Mouse (Mus musculus): ENCODE results near the gene Ccdc83. TPM values are rescaled to one million over a fixed set of nuclear protein-coding genes. Genes with fewer than 3 reads are reported as not detected.

Ccdc83 gene
- polyA plus RNA-seq, 1 experiment from 2014 or later: not detected

DNA sequence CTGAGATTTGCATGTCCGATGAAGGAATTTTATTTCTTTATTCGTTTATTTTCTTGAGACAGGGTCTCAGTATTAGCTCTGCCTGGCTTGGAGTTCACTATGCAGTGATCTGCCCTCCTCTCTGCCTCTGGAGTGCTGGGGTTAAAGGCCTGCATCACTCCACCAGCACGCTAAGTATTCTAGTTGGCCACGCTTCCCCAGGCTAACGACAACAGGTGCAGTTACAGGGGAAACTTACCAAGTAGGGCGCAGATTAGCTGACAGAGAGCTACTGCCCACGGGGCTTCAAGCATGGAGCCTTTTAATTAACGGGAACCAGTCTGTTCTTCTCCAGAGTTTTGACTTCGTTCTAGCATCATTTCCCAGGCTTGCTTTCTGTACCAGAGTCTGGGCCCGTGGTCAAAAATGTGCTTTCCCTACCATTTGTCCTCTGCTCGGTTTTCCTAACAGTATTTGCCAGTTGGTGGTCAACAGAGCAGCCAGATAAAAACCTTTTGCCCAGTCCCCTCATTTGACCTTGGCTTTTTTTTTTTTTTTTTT, 9.1 kb upstream of the Ccdc83 start:
- no peak for ATAC-seq (replicated peaks; ENCODE audit: insufficient number of reproducible peaks, low FRiP score, low TSS enrichment)
- no peak overlapping the region for H3K27ac ChIP-seq (ENCODE audit: low read depth, low read length)
- H3K27me3 ChIP-seq (ENCODE audit: control insufficient read depth, insufficient read depth, low read length): no peaks in the 10 kb centered on the region
- H3K36me3 ChIP-seq (ENCODE audit: control insufficient read depth, insufficient read depth, low read length): no peaks in the 10 kb centered on the region
- WGBS (ENCODE audit: insufficient replicate concordance): 60% methylated on average over 11 of the region's 11 CpGs
- no peak overlapping the region for H3K9ac ChIP-seq (ENCODE audit: low read depth, low read length)
- H3K4me2 ChIP-seq: no peak overlapping the region
- no peaks in the 10 kb centered on the region for H3K9me3 ChIP-seq (replicated peaks; ENCODE audit: control insufficient read depth, low read length)
- no peaks in the 10 kb centered on the region for H3K4me1 ChIP-seq (ENCODE audit: control insufficient read depth, insufficient read depth, low read length)
- H3K4me3 ChIP-seq (ENCODE audit: low read depth, low read length): no peak overlapping the region

DNA sequence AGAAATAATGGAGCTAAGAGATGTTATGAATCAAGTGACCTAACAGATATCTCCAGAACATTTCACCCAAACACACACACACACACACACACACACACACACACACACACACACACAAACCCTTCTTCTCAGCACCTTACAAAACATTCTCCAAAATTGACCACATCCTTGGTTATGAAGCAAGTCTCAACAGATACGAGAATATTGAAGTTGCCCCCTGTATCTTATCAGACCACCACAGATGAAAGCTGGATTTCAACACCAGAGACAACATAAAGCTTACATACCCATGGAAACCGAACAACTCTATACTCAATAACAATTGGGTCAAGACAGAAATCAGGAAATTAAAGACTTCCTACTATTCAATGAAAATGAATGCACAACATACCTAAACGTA, 4.6 kb upstream of the Ccdc83 start:
- Histone ChIP-seq H3K36me3 (ENCODE audit: control insufficient read depth, insufficient read depth, low read length) (no peaks in the 10 kb centered on the region), H3K9me3 (replicated peaks; ENCODE audit: control insufficient read depth, low read length) (no peaks in the 10 kb centered on the region), H3K4me3 (ENCODE audit: low read depth, low read length) (no peak overlapping the region), H3K4me2 (no peak overlapping the region), H3K27ac (ENCODE audit: low read depth, low read length) (no peak overlapping the region), H3K27me3 (ENCODE audit: control insufficient read depth, insufficient read depth, low read length) (no peaks in the 10 kb centered on the region), H3K4me1 (ENCODE audit: control insufficient read depth, insufficient read depth, low read length) (0 out of 2 replicates have a peak, but pooled peaks cover 2% of the 10 kb centered on the region), H3K9ac (ENCODE audit: low read depth, low read length) (no peak overlapping the region)
- no peak for ATAC-seq (replicated peaks; ENCODE audit: insufficient number of reproducible peaks, low FRiP score, low TSS enrichment)
- 64% methylated on average over 3 of the region's 3 CpGs for WGBS (ENCODE audit: insufficient replicate concordance)

DNA sequence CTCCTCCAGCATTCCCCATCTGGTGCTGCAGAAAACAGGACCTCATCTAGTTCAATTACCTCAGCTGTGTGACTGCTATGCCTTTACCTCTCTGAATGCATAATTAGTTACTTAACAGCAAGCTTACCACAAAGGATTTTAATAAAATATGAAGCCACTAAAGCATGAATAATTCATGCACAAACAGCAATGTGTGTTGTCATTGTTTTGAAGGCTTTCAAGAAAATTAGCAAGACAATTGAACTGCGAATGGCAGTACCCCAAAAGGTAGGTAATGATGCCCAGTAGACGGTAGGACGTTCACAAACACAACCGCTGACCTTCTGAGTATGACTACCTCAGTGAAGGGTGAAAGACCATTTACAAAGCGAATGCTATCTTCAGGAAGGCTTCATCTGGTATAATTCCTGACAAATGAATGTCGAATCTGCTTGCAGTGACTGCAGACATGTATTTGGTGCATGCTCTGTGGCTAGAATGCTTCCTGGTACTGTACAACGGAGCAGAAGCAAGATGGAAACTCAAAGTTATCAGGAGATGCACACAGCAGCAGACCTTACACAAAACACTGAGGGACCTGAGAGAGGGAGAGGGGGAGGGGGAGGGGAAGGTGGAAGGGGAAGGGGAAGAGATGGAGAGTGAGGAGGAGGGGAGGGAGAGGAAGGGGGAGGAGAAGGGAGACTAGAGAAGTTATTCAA, 3.5 kb downstream of the Ccdc83 start:
- Histone ChIP-seq H3K4me2 (no peak overlapping the region), H3K9ac (ENCODE audit: low read depth, low read length) (no peak overlapping the region), H3K9me3 (replicated peaks; ENCODE audit: control insufficient read depth, low read length) (no peaks in the 10 kb centered on the region), H3K4me3 (ENCODE audit: low read depth, low read length) (no peak overlapping the region), H3K36me3 (ENCODE audit: control insufficient read depth, insufficient read depth, low read length) (no peaks in the 10 kb centered on the region), H3K4me1 (ENCODE audit: control insufficient read depth, insufficient read depth, low read length) (0 out of 2 replicates have a peak, but pooled peaks cover 3% of the 10 kb centered on the region), H3K27me3 (ENCODE audit: control insufficient read depth, insufficient read depth, low read length) (no peaks in the 10 kb centered on the region), H3K27ac (ENCODE audit: low read depth, low read length) (no peak overlapping the region)
- ATAC-seq (replicated peaks; ENCODE audit: insufficient number of reproducible peaks, low FRiP score, low TSS enrichment): no peak
- 33% methylated on average over 7 of the region's 7 CpGs for WGBS (ENCODE audit: insufficient replicate concordance)

DNA sequence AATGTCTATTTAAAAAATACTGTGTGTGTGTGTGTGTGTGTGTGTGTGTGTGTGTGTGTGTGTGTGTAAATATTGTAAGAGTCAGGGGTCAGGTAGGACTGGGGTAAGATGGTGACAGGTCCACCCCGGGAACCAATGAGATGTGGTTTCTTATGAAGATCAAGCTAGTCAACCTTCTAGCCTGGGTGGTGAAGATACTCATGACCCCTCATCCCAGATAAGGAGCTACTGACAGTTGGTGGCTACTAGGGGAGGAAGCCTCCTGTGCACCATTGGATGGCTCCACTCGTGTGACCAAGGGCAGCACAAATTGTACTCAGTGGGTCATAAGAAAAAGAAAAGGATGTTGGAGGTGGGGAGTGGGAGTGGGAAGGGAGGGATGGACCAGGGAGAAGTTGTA, 5.7 kb downstream of the Ccdc83 start:
- Histone ChIP-seq H3K4me2 (no peak overlapping the region), H3K27ac (ENCODE audit: low read depth, low read length) (no peak overlapping the region), H3K4me1 (ENCODE audit: control insufficient read depth, insufficient read depth, low read length) (no peaks in the 10 kb centered on the region), H3K4me3 (ENCODE audit: low read depth, low read length) (no peak overlapping the region), H3K27me3 (ENCODE audit: control insufficient read depth, insufficient read depth, low read length) (no peaks in the 10 kb centered on the region), H3K36me3 (ENCODE audit: control insufficient read depth, insufficient read depth, low read length) (no peaks in the 10 kb centered on the region), H3K9me3 (replicated peaks; ENCODE audit: control insufficient read depth, low read length) (no peaks in the 10 kb centered on the region), H3K9ac (ENCODE audit: low read depth, low read length) (no peak overlapping the region)
- no peak for ATAC-seq (replicated peaks; ENCODE audit: insufficient number of reproducible peaks, low FRiP score, low TSS enrichment)
- WGBS (ENCODE audit: insufficient replicate concordance): 68% methylated on average over 2 of the region's 2 CpGs

DNA sequence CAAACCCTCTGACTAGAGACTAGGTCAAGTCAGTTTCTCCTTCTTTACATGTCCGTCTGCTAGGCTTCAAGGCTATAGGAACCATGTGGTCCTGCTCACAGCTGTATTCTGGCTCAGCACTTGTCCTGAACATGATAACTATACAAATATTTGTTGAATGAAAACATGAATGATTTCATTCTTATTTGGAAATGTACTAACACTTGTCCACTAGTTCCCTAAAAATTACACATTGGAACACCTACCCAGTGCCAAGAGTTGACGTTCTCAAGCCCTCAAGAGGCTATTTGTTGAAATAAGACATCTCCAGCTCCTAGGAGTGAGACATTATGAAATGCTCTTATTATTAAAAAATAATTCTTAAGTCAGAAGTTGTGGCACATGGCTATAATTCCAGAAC, 6.9 kb downstream of the Ccdc83 start:
- Histone ChIP-seq H3K4me2 (no peak overlapping the region), H3K27me3 (ENCODE audit: control insufficient read depth, insufficient read depth, low read length) (no peaks in the 10 kb centered on the region), H3K9me3 (replicated peaks; ENCODE audit: control insufficient read depth, low read length) (no peaks in the 10 kb centered on the region), H3K36me3 (ENCODE audit: control insufficient read depth, insufficient read depth, low read length) (no peaks in the 10 kb centered on the region), H3K4me3 (ENCODE audit: low read depth, low read length) (no peak overlapping the region), H3K9ac (ENCODE audit: low read depth, low read length) (no peak overlapping the region), H3K27ac (ENCODE audit: low read depth, low read length) (no peak overlapping the region), H3K4me1 (ENCODE audit: control insufficient read depth, insufficient read depth, low read length) (no peaks in the 10 kb centered on the region)
- 83% methylated on average over 2 of the region's 2 CpGs for WGBS (ENCODE audit: insufficient replicate concordance)
- no peak for ATAC-seq (replicated peaks; ENCODE audit: insufficient number of reproducible peaks, low FRiP score, low TSS enrichment)

DNA sequence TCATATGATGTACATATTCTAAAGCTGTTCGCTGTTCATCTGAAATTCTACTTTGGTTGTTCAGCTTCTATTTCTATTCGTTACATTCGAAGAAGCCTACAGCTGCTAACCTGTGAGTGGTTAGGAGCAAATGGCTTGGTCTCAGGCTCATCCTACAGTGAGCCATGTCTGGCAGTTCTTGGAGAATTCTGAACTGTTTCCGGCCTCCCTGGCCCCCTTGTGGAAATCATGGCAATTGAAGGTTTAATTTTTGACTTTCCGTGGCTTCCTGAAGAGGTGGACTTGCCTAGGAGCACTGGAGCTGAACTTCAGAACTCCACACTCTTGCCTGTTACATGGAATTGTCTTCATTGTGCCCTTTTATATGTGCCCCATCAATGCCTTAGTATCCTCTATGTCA, 12.6 kb downstream of the Ccdc83 start:
- Histone ChIP-seq H3K9ac (ENCODE audit: low read depth, low read length) (no peak overlapping the region), H3K4me1 (ENCODE audit: control insufficient read depth, insufficient read depth, low read length) (no peaks in the 10 kb centered on the region), H3K9me3 (replicated peaks; ENCODE audit: control insufficient read depth, low read length) (no peaks in the 10 kb centered on the region), H3K4me2 (no peak overlapping the region), H3K4me3 (ENCODE audit: low read depth, low read length) (no peak overlapping the region), H3K27me3 (ENCODE audit: control insufficient read depth, insufficient read depth, low read length) (no peaks in the 10 kb centered on the region), H3K36me3 (ENCODE audit: control insufficient read depth, insufficient read depth, low read length) (no peaks in the 10 kb centered on the region), H3K27ac (ENCODE audit: low read depth, low read length) (no peak overlapping the region)
- 69% methylated on average over 5 of the region's 5 CpGs for WGBS (ENCODE audit: insufficient replicate concordance)
- no peak for ATAC-seq (replicated peaks; ENCODE audit: insufficient number of reproducible peaks, low FRiP score, low TSS enrichment)

- WGBS (ENCODE audit: insufficient replicate concordance): 58% methylated on average over 5 of the region's 5 CpGs
- H3K27ac ChIP-seq (ENCODE audit: low read depth, low read length): no peak overlapping the region
- H3K4me1 ChIP-seq (ENCODE audit: control insufficient read depth, insufficient read depth, low read length): no peaks in the 10 kb centered on the region
- H3K4me2 ChIP-seq: no peak overlapping the region
- ATAC-seq (replicated peaks; ENCODE audit: insufficient number of reproducible peaks, low FRiP score, low TSS enrichment): no peak
- H3K36me3 ChIP-seq (ENCODE audit: control insufficient read depth, insufficient read depth, low read length): no peaks in the 10 kb centered on the region
- no peaks in the 10 kb centered on the region for H3K27me3 ChIP-seq (ENCODE audit: control insufficient read depth, insufficient read depth, low read length)
- no peak overlapping the region for H3K9ac ChIP-seq (ENCODE audit: low read depth, low read length)
- H3K9me3 ChIP-seq (replicated peaks; ENCODE audit: control insufficient read depth, low read length): no peaks in the 10 kb centered on the region
- H3K4me3 ChIP-seq (ENCODE audit: low read depth, low read length): no peak overlapping the region
These were observed 21.9 kb downstream of the Ccdc83 start for GRCm38 (mm10) chr7:90243643-90244042.

DNA sequence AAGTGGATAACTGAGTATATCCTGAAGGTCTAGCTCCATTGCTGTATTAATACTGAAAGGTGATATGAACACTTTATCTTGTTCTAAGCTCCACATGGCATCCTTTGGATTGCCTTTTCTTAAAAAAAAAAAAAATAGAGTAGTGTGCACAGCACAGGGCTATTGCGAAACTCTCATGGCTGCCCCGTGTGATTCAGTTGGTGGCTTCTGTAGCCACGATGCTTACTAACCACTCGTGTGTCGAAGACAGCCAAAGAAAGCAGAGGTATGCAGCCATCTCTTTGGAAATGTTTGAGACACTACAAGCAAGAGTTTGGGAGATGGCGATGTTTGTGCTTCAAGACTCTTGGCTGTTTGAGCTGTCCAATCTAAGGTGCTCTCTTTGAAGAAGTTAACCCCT, 22.4 kb downstream of the Ccdc83 start:
- WGBS (ENCODE audit: insufficient replicate concordance): 76% methylated on average over 6 of the region's 6 CpGs
- no peaks in the 10 kb centered on the region for H3K27me3 ChIP-seq (ENCODE audit: control insufficient read depth, insufficient read depth, low read length)
- H3K36me3 ChIP-seq (ENCODE audit: control insufficient read depth, insufficient read depth, low read length): no peaks in the 10 kb centered on the region
- H3K4me1 ChIP-seq (ENCODE audit: control insufficient read depth, insufficient read depth, low read length): no peaks in the 10 kb centered on the region
- H3K4me3 ChIP-seq (ENCODE audit: low read depth, low read length): no peak overlapping the region
- ATAC-seq (replicated peaks; ENCODE audit: insufficient number of reproducible peaks, low FRiP score, low TSS enrichment): no peak
- no peaks in the 10 kb centered on the region for H3K9me3 ChIP-seq (replicated peaks; ENCODE audit: control insufficient read depth, low read length)
- H3K9ac ChIP-seq (ENCODE audit: low read depth, low read length): no peak overlapping the region
- H3K27ac ChIP-seq (ENCODE audit: low read depth, low read length): no peak overlapping the region
- no peak overlapping the region for H3K4me2 ChIP-seq

- H3K9me3 ChIP-seq (replicated peaks; ENCODE audit: control insufficient read depth, low read length): no peaks in the 10 kb centered on the region
- no peaks in the 10 kb centered on the region for H3K36me3 ChIP-seq (ENCODE audit: control insufficient read depth, insufficient read depth, low read length)
- no peak overlapping the region for H3K4me2 ChIP-seq
- no peak overlapping the region for H3K4me3 ChIP-seq (ENCODE audit: low read depth, low read length)
- H3K27me3 ChIP-seq (ENCODE audit: control insufficient read depth, insufficient read depth, low read length): no peaks in the 10 kb centered on the region
- 58% methylated on average over 4 of the region's 4 CpGs for WGBS (ENCODE audit: insufficient replicate concordance)
- no peak overlapping the region for H3K9ac ChIP-seq (ENCODE audit: low read depth, low read length)
- H3K4me1 ChIP-seq (ENCODE audit: control insufficient read depth, insufficient read depth, low read length): no peaks in the 10 kb centered on the region
- no peak overlapping the region for H3K27ac ChIP-seq (ENCODE audit: low read depth, low read length)
- no peak for ATAC-seq (replicated peaks; ENCODE audit: insufficient number of reproducible peaks, low FRiP score, low TSS enrichment)
These were observed 29.2 kb downstream of the Ccdc83 start for GRCm38 (mm10) chr7:90236289-90236905.

Measured in heart, embryonic 11.5 days (tissue).